Mouse (Mus musculus): ENCODE measurements around the gene Pnpla5.

DNA sequence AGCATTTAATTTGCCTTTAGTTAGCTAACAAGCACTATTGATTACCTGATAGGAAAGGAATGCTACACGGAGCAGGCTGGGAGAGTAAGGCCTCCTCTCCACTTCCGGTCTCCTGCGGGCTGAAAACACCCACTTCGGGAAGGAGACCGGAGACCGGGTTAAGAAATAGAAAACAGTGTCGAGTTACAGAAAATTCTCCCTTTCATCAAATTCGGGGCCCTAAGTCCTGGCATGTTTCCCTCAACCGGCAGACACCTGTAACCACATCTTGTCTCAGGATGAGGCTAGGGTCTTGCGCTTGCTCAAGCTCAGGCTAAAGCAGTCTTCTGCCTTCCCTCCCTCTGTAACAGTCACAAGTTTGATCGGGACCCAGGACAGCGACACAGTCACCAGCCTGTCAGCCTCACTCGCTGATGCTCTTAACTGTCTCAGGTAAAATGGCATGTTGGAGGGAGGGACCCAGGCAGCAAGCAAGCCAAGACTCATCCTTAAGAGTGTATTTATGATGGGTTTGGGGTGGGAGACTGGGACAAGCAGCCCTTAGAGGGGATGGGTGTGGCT, 52.8 kb downstream of the Pnpla5 start:
- TF ChIP-seq GATA1 (IDR thresholded peaks at IDR 0.05; ENCODE audit: low read length) (no peak), TAL1 (IDR thresholded peaks at IDR 0.05; ENCODE audit: low read length) (no peak)
